Mouse (Mus musculus) MEL (cell line): ENCODE data around the gene Cops2. TPM values are rescaled to one million over a fixed set of nuclear protein-coding genes. Genes with fewer than 3 reads are reported as not detected.

Experiments used
- DNase-seq: peaks from one replicate; pipeline ENCODE4 v3.0.0; 2011; ENCODE audit warnings: low read depth, low spot score
- H3K27ac ChIP-seq: 2 replicates; pipeline ENCODE4 v1.5.1; 2012; ENCODE audit warnings: low read depth, mild to moderate bottlenecking, control low read depth, low read length, moderate library complexity; ENCODE audit not compliant: control insufficient read depth
- H3K27me3 ChIP-seq, 2 experiments: fragments of 150-350 bp in 1 of 2; sonication (generic) in 1 of 2; 2 replicates each; pipeline ENCODE4 v1.6.1; 2012; ENCODE audit warnings: low read length in 2 of 2, mild to moderate bottlenecking in 2 of 2, improper control_type of control experiment in 1 of 2, moderate library complexity in 1 of 2; ENCODE audit not compliant: insufficient read depth in 2 of 2, control insufficient read depth in 1 of 2
- H3K36me3 ChIP-seq, 2 experiments: 2 replicates each; pipeline ENCODE4 v1.6.1; 2012 to 2014; ENCODE audit warnings: low read length in 2 of 2, improper control_type of control experiment in 1 of 2, inconsistent platforms in 1 of 2, mild to moderate bottlenecking in 1 of 2; ENCODE audit not compliant: insufficient read depth in 2 of 2, control insufficient read depth in 1 of 2
- H3K4me1 ChIP-seq, 2 experiments: fragments of 150-350 bp in 1 of 2; sonication (generic) in 1 of 2; 2 replicates each; pipeline ENCODE4 v1.6.1; 2012; ENCODE audit warnings: low read length in 2 of 2, improper control_type of control experiment in 1 of 2, mild to moderate bottlenecking in 1 of 2; ENCODE audit not compliant: insufficient read depth in 2 of 2, control insufficient read depth in 1 of 2
- H3K4me3 ChIP-seq, 2 experiments: fragments of 150-350 bp in 1 of 2; sonication (generic) in 1 of 2; 2 replicates each; pipeline ENCODE4 v1.5.1; 2012; ENCODE audit warnings: low read depth in 2 of 2, low read length in 2 of 2, mild to moderate bottlenecking in 2 of 2, moderate library complexity in 2 of 2, control low read depth in 1 of 2, improper control_type of control experiment in 1 of 2; ENCODE audit not compliant: control insufficient read depth in 1 of 2, insufficient read depth in 1 of 2
- H3K79me2 ChIP-seq: 2 replicates; pipeline ENCODE4 v1.6.1; 2012; ENCODE audit warnings: mild to moderate bottlenecking, low read length, moderate library complexity; ENCODE audit not compliant: control insufficient read depth, poor library complexity, insufficient read depth
- H3K9ac ChIP-seq: 2 replicates; pipeline ENCODE4 v1.6.1; 2012; ENCODE audit warnings: low read depth, mild to moderate bottlenecking, control low read depth, low read length, moderate library complexity; ENCODE audit not compliant: control insufficient read depth, poor library complexity, severe bottlenecking
- H3K9me3 ChIP-seq: fragments of 150-350 bp; sonication (generic); replicated peaks from 2 replicates; pipeline ENCODE4 v1.6.1; 2012; ENCODE audit warnings: mild to moderate bottlenecking, low read length, improper control_type of control experiment, moderate library complexity; ENCODE audit not compliant: insufficient read depth
- CHD1 ChIP-seq: IDR thresholded peaks from 2 replicates; pipeline ENCODE4 v1.6.1; 2012; ENCODE audit warnings: low read depth, mild to moderate bottlenecking, inconsistent platforms, low read length, improper control_type of control experiment
- CHD2 ChIP-seq: IDR thresholded peaks from 2 replicates; pipeline ENCODE4 v1.6.1; 2011; ENCODE audit warnings: low read length, improper control_type of control experiment
- CTCF ChIP-seq, 3 experiments: IDR thresholded peaks in 2 of 3; conservative IDR thresholded peaks in 1 of 3; 2 replicates each; pipeline ENCODE4 v1.5.1; 2011 to 2012; ENCODE audit warnings: low read length in 3 of 3, low read depth in 2 of 3, mild to moderate bottlenecking in 2 of 3, improper control_type of control experiment in 1 of 3, inconsistent platforms in 1 of 3, mixed read lengths in 1 of 3, moderate library complexity in 1 of 3; ENCODE audit not compliant: control insufficient read depth in 1 of 3, insufficient read depth in 1 of 3, poor library complexity in 1 of 3, severe bottlenecking in 1 of 3
- ELF1 ChIP-seq: IDR thresholded peaks from 2 replicates; pipeline ENCODE4 v1.6.1; 2014; ENCODE audit warnings: low read depth, mild to moderate bottlenecking, inconsistent platforms, low read length, improper control_type of control experiment, moderate library complexity
- EP300 ChIP-seq, 2 experiments: IDR thresholded peaks; 2 replicates each; pipeline ENCODE4 v1.6.1; 2011; ENCODE audit warnings: improper control_type of control experiment in 2 of 2, low read length in 2 of 2, low read depth in 1 of 2, mild to moderate bottlenecking in 1 of 2
- ETS1 ChIP-seq: IDR thresholded peaks from 2 replicates; pipeline ENCODE4 v1.6.1; 2012; ENCODE audit warnings: low read depth, mild to moderate bottlenecking, inconsistent platforms, low read length, improper control_type of control experiment, moderate library complexity
- JUND ChIP-seq: IDR thresholded peaks from 2 replicates; pipeline ENCODE4 v1.6.1; 2011; ENCODE audit warnings: low read depth, mild to moderate bottlenecking, improper control_type of control experiment, low read length
- MAX ChIP-seq: IDR thresholded peaks from 2 replicates; pipeline ENCODE4 v1.6.1; 2011; ENCODE audit warnings: low read length, improper control_type of control experiment
- MEF2A ChIP-seq: IDR thresholded peaks from 2 replicates; pipeline ENCODE4 v1.6.1; 2014; ENCODE audit warnings: low read depth, mild to moderate bottlenecking, inconsistent platforms, low read length, improper control_type of control experiment; ENCODE audit not compliant: poor library complexity, insufficient replicate concordance, severe bottlenecking; ENCODE audit errors: extremely low read depth
- POLR2AphosphoS2 ChIP-seq: IDR thresholded peaks from 2 replicates; pipeline ENCODE4 v1.6.1; 2011; ENCODE audit warnings: low read length, improper control_type of control experiment
- POLR2AphosphoS5 ChIP-seq: IDR thresholded peaks from 2 replicates; pipeline ENCODE4 v1.6.1; 2012; ENCODE audit warnings: low read depth, borderline replicate concordance, mild to moderate bottlenecking, inconsistent platforms, low read length, moderate library complexity, mixed read lengths
- SMC3 ChIP-seq: IDR thresholded peaks from 2 replicates; pipeline ENCODE4 v1.6.1; 2011; ENCODE audit warnings: low read depth, low read length, improper control_type of control experiment
- TAL1 ChIP-seq: IDR thresholded peaks from 2 replicates; pipeline ENCODE4 v1.6.1; 2012; ENCODE audit warnings: mild to moderate bottlenecking, inconsistent platforms, low read length, moderate library complexity, mixed read lengths
- TCF12 ChIP-seq: IDR thresholded peaks from 2 replicates; pipeline ENCODE4 v1.6.1; 2014; ENCODE audit warnings: low read depth, mild to moderate bottlenecking, inconsistent platforms, low read length, improper control_type of control experiment, moderate library complexity
- USF1 ChIP-seq: IDR thresholded peaks from 2 replicates; pipeline ENCODE4 v1.6.1; 2014; ENCODE audit warnings: low read depth, mild to moderate bottlenecking, inconsistent platforms, low read length, improper control_type of control experiment, moderate library complexity
- USF2 ChIP-seq, 2 experiments: IDR thresholded peaks; 2 replicates each; pipeline ENCODE4 v1.6.1; 2011 to 2012; ENCODE audit warnings: improper control_type of control experiment in 2 of 2, low read length in 2 of 2, borderline replicate concordance in 1 of 2, inconsistent platforms in 1 of 2, low read depth in 1 of 2, mild to moderate bottlenecking in 1 of 2; ENCODE audit not compliant: insufficient read depth in 1 of 2
- ZMIZ1 ChIP-seq: IDR thresholded peaks from 2 replicates; pipeline ENCODE4 v1.6.1; 2012; ENCODE audit warnings: low read depth, mild to moderate bottlenecking, inconsistent platforms, low read length, improper control_type of control experiment, moderate library complexity
- ZNF384 ChIP-seq: IDR thresholded peaks from 2 replicates; pipeline ENCODE4 v1.6.1; 2012; ENCODE audit warnings: low read depth, mild to moderate bottlenecking, inconsistent platforms, low read length, improper control_type of control experiment
- polyA plus RNA-seq, 2 experiments: library from polyadenylated mRNA; stranded (reverse) in 1 of 2; unstranded in 1 of 2; fragments of >175 nt in 1 of 2; fragments of >200 nt in 1 of 2; gene quantifications; 2 replicates each; pipeline versions ENCODE4 v1.2.1 to v1.2.4; 2012; ENCODE audit warnings: low replicate concordance in 2 of 2, low read depth in 1 of 2; ENCODE audit not compliant: insufficient read length in 2 of 2, insufficient read depth in 1 of 2, missing spikeins in 1 of 2
- total RNA-seq: library from RNA; depleted of rRNA; stranded (reverse); fragments of 300-350 nt; gene quantifications from 2 replicates; pipeline ENCODE4 v1.2.3, GENCODE M21; 2012

Cops2 gene
- total and polyA plus RNA-seq, 3 experiments, result 65.3 to 131 (median 66.2) TPM

GRCm38 (mm10) chr2:125906407-125907066, 47.6 kb upstream of the Cops2 start:
- H3K9me3 ChIP-seq, result no peaks in the 10 kb centered on the region
- H3K4me3 ChIP-seq, result no peak overlapping the region
- H3K36me3 ChIP-seq, result peaks cover 0 to 9% of the 10 kb centered on the region in 2 experiments; a peak in 2 of 4 replicates
- H3K4me1 ChIP-seq, result peaks cover 4 to 10% of the 10 kb centered on the region in 2 experiments
- H3K9ac ChIP-seq, result no peak overlapping the region
- H3K79me2 ChIP-seq, result no peaks in the 10 kb centered on the region
- TF ChIP-seq USF2 (IDR thresholded peaks at IDR 0.05; ENCODE audit: borderline replicate concordance in 1 of 2, insufficient read depth in 1 of 2, low read depth in 1 of 2, low read length in 2 of 2) (no peak), CHD2 (no peak), CTCF (IDR thresholded peaks at IDR 0.05 in 2 of 3, conservative IDR thresholded peaks at IDR 0.05 in 1 of 3; ENCODE audit: control insufficient read depth in 1 of 3, insufficient read depth in 1 of 3, low read depth in 2 of 3, low read length in 3 of 3, poor library complexity in 1 of 3, severe bottlenecking in 1 of 3) (no peak), USF1 (no peak), ELF1 (no peak), EP300 (IDR thresholded peaks at IDR 0.05; ENCODE audit: low read depth in 1 of 2, low read length in 2 of 2) (no peak), SMC3 (no peak), ETS1 (no peak), ZMIZ1 (no peak), TAL1 (no peak), MEF2A (no peak), CHD1 (no peak), TCF12 (no peak), ZNF384 (no peak), POLR2AphosphoS2 (no peak), MAX (no peak), POLR2AphosphoS5 (no peak)
- TF ChIP-seq, all 39 proteins: peak for 0
- Histone ChIP-seq H3K27ac (no peak overlapping the region), H3K27me3 (no peaks in the 10 kb centered on the region)
- no peak for DNase-seq

GRCm38 (mm10) chr2:125901426-125901825, 42.5 kb upstream of the Cops2 start:
- TF ChIP-seq TCF12 (no peak), JUND (0 out of 2 replicates have a peak, but pooled peaks have one; percentile 42)
- Histone ChIP-seq H3K79me2 (no peaks in the 10 kb centered on the region), H3K36me3 (peaks cover 0 to 21% of the 10 kb centered on the region in 2 experiments; a peak in 2 of 4 replicates), H3K4me1 (peaks cover 16 to 20% of the 10 kb centered on the region in 2 experiments), H3K4me3 (no peak overlapping the region), H3K9me3 (no peaks in the 10 kb centered on the region), H3K27ac (peak overlapping the region; percentile 69), H3K27me3 (no peaks in the 10 kb centered on the region), H3K9ac (no peak overlapping the region)
- no peak for DNase-seq
